Mouse (Mus musculus): Measurements from ENCODE around the gene Lrrc56.
"Not testable (repeated sequence)": the region's sequence is repeated elsewhere in the genome, so short reads cannot be mapped to it uniquely, and the experiment has no call there.

Gene Lrrc56

DNA sequence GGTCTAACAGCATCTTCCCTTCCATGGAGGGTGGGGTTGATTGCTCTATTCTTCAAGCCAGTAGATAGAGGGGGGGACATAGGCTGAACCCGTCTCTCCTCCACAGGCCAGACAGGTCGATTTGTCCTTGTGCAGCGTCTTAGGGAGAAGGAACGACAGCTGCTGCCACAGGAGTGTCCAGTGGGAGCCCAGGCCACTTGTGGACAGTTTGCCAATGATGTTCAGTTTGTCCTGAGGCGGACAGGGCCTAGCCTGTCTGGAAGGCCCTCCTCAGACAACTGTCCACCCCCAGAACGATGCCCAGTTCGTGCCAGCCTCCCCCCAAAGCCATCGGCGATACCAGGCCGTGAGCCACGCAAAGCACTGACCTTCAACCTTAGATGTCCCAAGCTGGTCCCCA lies 22.9 kb downstream of the Lrrc56 start:
- no peak for DNase-seq (ENCODE audit: low read depth, low spot score)

- DNase-seq (ENCODE audit: low read depth, low spot score), result no peak
Measured at GRCm38 (mm10) chr7:141217343-141218013, 23.5 kb downstream of the Lrrc56 start.

DNA sequence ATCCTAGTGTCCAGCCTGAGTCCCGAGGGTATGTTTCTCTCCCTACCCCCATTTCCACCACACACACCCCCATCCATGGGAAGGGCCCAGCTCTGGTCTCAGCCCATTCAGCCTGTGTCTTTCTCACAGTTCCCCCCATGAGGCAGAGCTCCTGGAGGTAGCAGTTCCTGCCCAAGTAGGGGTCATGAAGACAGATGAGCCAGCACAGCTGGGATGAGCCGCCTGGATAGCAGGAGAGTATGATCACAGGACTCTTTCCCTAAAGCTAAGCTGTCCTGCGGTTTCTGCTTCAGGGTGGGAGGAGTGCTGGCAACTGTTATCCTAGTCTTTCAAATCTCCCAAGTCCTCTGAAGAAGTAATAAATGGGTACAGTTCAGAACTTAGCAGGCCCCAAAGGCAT lies 24.2 kb downstream of the Lrrc56 start:
- no peak for DNase-seq (ENCODE audit: low read depth, low spot score)

DNA sequence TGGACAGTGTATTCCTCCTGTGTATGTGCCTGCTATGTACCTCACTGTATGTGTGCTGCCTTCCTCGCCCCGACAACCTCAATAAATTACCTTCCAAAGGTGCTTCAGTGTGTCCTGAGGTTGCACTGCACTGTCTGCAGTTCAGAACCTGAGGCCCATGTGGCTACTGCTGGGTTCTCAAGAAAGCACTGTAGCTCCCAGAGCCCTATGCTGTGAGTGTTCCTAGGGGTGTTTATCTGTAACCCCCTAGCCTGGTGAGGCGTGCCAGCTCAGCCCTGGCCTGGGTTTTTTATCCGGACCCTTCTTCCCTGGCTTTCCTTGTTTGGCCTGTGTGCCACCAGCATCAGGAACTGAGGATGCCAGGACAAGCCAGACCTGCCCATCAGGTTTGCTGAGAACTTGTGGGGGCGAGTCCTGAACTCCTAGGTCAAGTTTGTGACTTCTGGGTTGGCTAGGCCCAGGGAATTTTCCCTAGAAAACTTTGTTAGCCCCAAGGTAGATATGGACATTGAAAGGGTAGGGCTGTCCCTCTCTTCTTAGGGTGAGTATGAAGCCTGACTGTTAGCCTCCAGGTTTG lies 24.7 kb downstream of the Lrrc56 start:
- no peak for DNase-seq (ENCODE audit: low read depth, low spot score)

- DNase-seq (ENCODE audit: low read depth, low spot score), result no peak
Measured at GRCm38 (mm10) chr7:141219558-141220099, 25.7 kb downstream of the Lrrc56 start.

- no peak for DNase-seq (ENCODE audit: low read depth, low spot score)
Measured at GRCm38 (mm10) chr7:141220377-141220776, 26.4 kb downstream of the Lrrc56 start.

DNA sequence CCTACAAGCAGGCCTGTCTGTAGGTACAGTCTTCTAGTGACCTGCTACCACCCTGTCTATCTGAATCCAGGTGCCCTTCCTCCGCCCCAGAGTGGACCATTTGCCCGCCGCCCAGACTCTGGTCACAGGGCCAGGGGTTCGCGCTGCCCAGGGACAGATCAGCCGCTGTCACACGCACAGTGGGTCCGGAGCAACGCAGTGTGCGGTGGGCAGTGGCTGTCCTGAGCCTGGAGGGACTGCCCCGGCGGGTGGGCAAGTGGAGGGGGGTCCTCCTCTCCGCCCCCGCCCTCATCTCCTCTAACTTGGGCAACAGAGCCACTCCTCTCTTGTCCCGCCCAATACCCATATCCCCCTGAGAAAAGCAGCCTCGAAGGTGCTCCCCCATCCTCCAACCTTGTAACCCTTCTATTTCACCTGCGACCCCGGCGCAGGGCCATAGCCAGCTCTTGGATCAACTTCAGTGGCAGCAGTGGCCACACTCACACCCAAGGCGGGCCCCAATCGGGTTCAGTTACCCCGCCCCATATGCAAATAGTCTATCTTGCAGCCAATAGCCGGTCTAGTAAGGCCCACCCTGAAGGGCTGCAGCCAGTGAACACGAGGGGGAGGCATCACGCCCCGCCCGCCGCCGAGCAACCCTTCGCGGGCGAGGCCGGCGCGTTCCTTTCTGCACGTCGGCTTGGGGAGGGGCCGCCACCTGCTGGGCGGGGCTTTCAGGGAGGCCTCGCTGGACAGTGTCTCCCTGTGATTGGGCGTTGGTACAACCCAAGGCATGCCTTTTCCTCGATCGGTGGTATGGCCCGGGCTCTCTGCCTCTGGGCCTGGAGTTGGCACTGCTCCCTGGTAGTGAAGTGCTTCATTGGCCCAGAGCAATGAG lies 27.5 kb downstream of the Lrrc56 start:
- peak; percentile 91 for DNase-seq (ENCODE audit: low read depth, low spot score)

GRCm38 (mm10) chr7:141222126-141222467 lies 28.1 kb downstream of the Lrrc56 start:
- DNase-seq (ENCODE audit: low read depth, low spot score), result no peak

- no peak for DNase-seq (ENCODE audit: low read depth, low spot score)
Measured at GRCm38 (mm10) chr7:141222696-141223215, 28.8 kb downstream of the Lrrc56 start.

GRCm38 (mm10) chr7:141226535-141226934 lies 32.6 kb downstream of the Lrrc56 start:
- no peak for DNase-seq (ENCODE audit: low read depth, low spot score)

DNA sequence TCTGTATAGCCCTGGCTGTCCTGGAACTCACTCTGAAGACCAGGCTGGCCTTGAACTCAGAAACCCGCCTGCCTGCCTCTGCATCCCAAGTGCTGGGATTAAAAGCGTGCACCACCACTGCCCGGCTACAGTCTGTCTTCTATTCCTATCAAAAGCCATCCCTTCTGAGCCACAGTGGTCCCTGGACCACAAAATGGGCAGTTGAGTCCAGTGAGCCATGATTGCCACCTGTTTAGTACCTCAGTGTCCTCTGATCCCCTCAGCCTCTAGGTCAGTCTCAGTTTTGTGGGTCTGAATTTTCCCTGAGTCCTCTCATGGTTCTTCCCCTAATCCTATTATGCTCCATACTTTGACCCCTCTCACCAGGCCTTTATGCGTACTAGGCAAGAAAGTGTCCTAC lies 33.8 kb downstream of the Lrrc56 start:
- DNase-seq (ENCODE audit: low read depth, low spot score), result no peak

- peak; percentile 83 for DNase-seq (ENCODE audit: low read depth, low spot score)
Measured at GRCm38 (mm10) chr7:141228279-141229067, 34.5 kb downstream of the Lrrc56 start, which contains the start of gene Phrf1. TSS of gene Phrf1 (plus strand) at chr7:141228784.

DNA sequence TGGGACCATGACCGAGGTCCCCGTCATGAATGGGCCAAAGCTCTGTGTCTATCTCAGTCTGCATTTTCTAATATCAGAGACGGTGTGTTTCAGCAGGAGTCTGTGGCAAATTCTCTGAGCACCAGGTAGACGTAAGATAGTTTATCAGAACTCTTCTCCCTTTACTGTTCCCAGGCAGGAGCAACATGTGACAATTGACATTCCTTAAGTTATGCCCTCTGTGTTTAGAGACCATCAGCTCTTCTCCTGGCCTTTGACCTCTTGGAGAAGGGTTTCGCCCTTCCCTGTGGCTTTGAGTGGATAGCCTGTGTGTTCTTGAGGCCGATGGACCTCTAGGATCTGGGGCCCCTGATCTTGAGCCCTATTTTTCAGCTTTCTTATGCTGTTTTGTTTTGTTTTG lies 35.7 kb downstream of the Lrrc56 start:
- no peak for DNase-seq (ENCODE audit: low read depth, low spot score)

DNA sequence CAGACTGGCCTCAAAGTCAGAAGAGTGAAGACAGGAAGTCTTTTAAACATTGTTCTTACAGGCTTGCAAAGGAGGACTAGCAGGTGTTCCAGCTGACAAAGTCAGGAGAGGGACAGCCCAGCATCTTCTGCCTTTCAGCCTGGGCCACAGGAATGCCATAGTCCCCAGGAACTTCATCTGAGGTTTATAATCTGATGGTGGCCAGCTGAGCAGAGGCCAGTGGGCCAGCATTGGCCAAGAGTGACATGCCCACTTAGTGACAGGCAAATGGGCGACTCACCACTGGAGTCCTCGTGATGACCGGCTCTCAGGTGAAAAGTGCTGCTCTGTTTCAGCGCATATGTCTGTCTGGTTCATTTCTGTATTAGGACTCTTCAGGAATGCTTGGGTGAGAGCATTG lies 36.6 kb downstream of the Lrrc56 start:
- DNase-seq (ENCODE audit: low read depth, low spot score), result no peak

- DNase-seq (ENCODE audit: low read depth, low spot score), result no peak
Measured at GRCm38 (mm10) chr7:141231111-141231510, 37.2 kb downstream of the Lrrc56 start.

GRCm38 (mm10) chr7:141231551-141231950 lies 37.6 kb downstream of the Lrrc56 start:
- no peak for DNase-seq (ENCODE audit: low read depth, low spot score)

GRCm38 (mm10) chr7:141250486-141250885 lies 56.5 kb downstream of the Lrrc56 start:
- not testable (repeated sequence) for DNase-seq (ENCODE audit: low read depth, low spot score)

- DNase-seq (ENCODE audit: low read depth, low spot score), result no peak
Measured at GRCm38 (mm10) chr7:141256159-141256558, 62.2 kb downstream of the Lrrc56 start.
